Mouse (Mus musculus) hematopoietic stem cell, adult 5-6 weeks (primary cell): Measurements from ENCODE around the gene Lrrc75b. TPM values are rescaled to one million over a fixed set of nuclear protein-coding genes. Genes with fewer than 3 reads are reported as not detected.

ENCODE experiments used
- total RNA-seq: library from RNA; stranded (forward); fragments of 172-1452, 232-1000 nt; gene quantifications from 2 replicates; pipeline ENCODE4 v1.2.3, GENCODE M21; 2017

The Lrrc75b gene
- total RNA-seq, 1 experiment from 2014 or later: not detected

Other genes starting within 250 kb of the Lrrc75b start
- 8.6 and 10.1 TPM in 2 replicates for gene Adora2a, start 243.5 kb downstream of the Lrrc75b start, total RNA-seq
- 0.10 and 0.63 TPM in 2 replicates for gene Upb1, start 159.2 kb downstream of the Lrrc75b start, total RNA-seq
- 40.2 and 83.0 TPM in 2 replicates for gene Snrpd3, start 42.8 kb downstream of the Lrrc75b start, total RNA-seq
- gene Gucd1, start 42.4 kb downstream of the Lrrc75b start, total RNA-seq: 16.7 and 24.9 TPM in 2 replicates
- gene Ggt1, start 1.3 kb upstream of the Lrrc75b start, total RNA-seq: 2.4 TPM in 1 of 2 replicates, not detected in the other
- gene Ggt5, start 29.0 kb upstream of the Lrrc75b start, total RNA-seq: 22.8 and 27.9 TPM in 2 replicates
- 0.20 TPM in 1 of 2 replicates, not detected in the other for gene Susd2, start 83.7 kb upstream of the Lrrc75b start, total RNA-seq
- gene Cabin1, start 204.0 kb upstream of the Lrrc75b start, total RNA-seq: 27.9 and 29.3 TPM in 2 replicates
- gene Ddt, start 213.1 kb upstream of the Lrrc75b start, total RNA-seq: 44.2 and 44.6 TPM in 2 replicates
- not detected in 2 replicates for gene Gm20441, start 220.6 kb upstream of the Lrrc75b start, total RNA-seq
- 12.2 and 12.6 TPM in 2 replicates for gene Gstt3, start 221.1 kb upstream of the Lrrc75b start, total RNA-seq
- 4.7 and 5.6 TPM in 2 replicates for gene Gstt1, start 238.3 kb upstream of the Lrrc75b start, total RNA-seq